Mouse (Mus musculus) neural tube, embryonic 11.5 days (tissue): ENCODE measurements at regions not wholly inside any gene's neighbourhood (a gene's known extent, or its start where the extent isn't known, plus 50 kb on each side); places are given as distances from the start of the nearest gene placed in this dataset.
"Not testable (repeated sequence)": the region's sequence is repeated elsewhere in the genome, so short reads cannot be mapped to it uniquely, and the experiment has no call there.

Source experiments
- ATAC-seq: fragments of 200-750 bp; cut with Nextera tagmentation; 2 replicates; pipeline ENCODE4 v1.8.0; 2017; ENCODE audit warnings: moderate number of reproducible peaks, mild to moderate bottlenecking, moderate TSS enrichment, moderate library complexity; ENCODE audit not compliant: insufficient read depth, low FRiP score, low TSS enrichment
- DNase-seq: peaks from one replicate; pipeline ENCODE4 v3.0.0-alpha.2; 2015; ENCODE audit warnings: low spot score
- H3K27ac ChIP-seq: fragments of 300-500 bp; sonication (generic); 2 replicates; pipeline ENCODE4 v1.5.1; 2014; ENCODE audit warnings: low read depth, mild to moderate bottlenecking, low read length
- H3K27me3 ChIP-seq: fragments of 300-500 bp; sonication (generic); 2 replicates; pipeline ENCODE4 v1.6.1; 2014; ENCODE audit warnings: mild to moderate bottlenecking, low read length, mixed read lengths; ENCODE audit not compliant: control insufficient read depth, insufficient read depth
- H3K36me3 ChIP-seq: fragments of 300-500 bp; sonication (generic); 2 replicates; pipeline ENCODE4 v1.6.1; 2014; ENCODE audit warnings: mild to moderate bottlenecking, low read length, moderate library complexity, mixed read lengths; ENCODE audit not compliant: control insufficient read depth, insufficient read depth
- H3K4me1 ChIP-seq: fragments of 300-500 bp; sonication (generic); 2 replicates; pipeline ENCODE4 v1.6.1; 2014; ENCODE audit warnings: low read length, mixed read lengths; ENCODE audit not compliant: control insufficient read depth, insufficient read depth
- H3K4me2 ChIP-seq: fragments of 300-500 bp; sonication (generic); 2 replicates; pipeline ENCODE4 v1.6.1; 2014; ENCODE audit warnings: low read depth, mild to moderate bottlenecking, moderate library complexity
- H3K4me3 ChIP-seq: fragments of 300-500 bp; sonication (generic); 2 replicates; pipeline ENCODE4 v1.5.1; 2014; ENCODE audit warnings: low read depth, low read length
- H3K9ac ChIP-seq: fragments of 300-500 bp; sonication (generic); 2 replicates; pipeline ENCODE4 v1.6.1; 2014; ENCODE audit warnings: mild to moderate bottlenecking, low read length
- H3K9me3 ChIP-seq: fragments of 300-500 bp; sonication (generic); 2 replicates; pipeline ENCODE4 v1.6.1; 2016; ENCODE audit warnings: low read length; ENCODE audit not compliant: control insufficient read depth
- WGBS: fragments of 180-500 bp; shearing (Covaris S2); extraction: QIAGEN DNeasy Blood & Tissue Kit; methylation state at CpG from one replicate; pipeline ENCODE4 v1.1.7; 2014; 5-methylcytosine and 5-hydroxymethylcytosine counted together

- Histone ChIP-seq H3K9me3 (no peaks in the 10 kb centered on the region), H3K4me1 (no peaks in the 10 kb centered on the region), H3K9ac (no peak overlapping the region), H3K27ac (no peak overlapping the region), H3K4me3 (no peak overlapping the region), H3K36me3 (no peaks in the 10 kb centered on the region), H3K27me3 (no peaks in the 10 kb centered on the region), H3K4me2 (no peak overlapping the region)
- no peak for ATAC-seq
- no peak for DNase-seq
These were observed 175.2 kb upstream of the Thrb start for GRCm38 (mm10) chr14:17484866-17485265.

DNA sequence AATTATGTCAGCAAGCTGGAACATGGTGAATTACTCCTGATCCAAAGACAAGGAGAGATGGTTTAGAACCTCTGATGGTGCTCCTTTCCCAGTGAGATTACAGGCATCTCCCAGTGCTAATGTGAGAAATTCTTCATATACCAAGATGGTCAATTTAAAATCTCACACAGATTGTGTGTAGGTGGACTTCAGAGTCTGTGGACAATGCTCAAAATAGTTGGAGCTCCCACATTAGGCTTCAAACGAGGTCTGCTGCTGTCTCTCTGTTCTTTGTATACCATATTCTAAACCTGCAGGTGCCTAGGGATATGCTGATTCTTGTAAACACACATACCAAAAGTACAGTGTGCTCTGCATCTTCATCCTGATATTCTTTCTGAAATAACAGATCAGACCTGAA lies 146.3 kb upstream of the Thrb start:
- Histone ChIP-seq H3K36me3 (no peaks in the 10 kb centered on the region), H3K4me2 (no peak overlapping the region), H3K4me3 (no peak overlapping the region), H3K9ac (no peak overlapping the region), H3K4me1 (no peaks in the 10 kb centered on the region), H3K27ac (no peak overlapping the region), H3K9me3 (no peaks in the 10 kb centered on the region), H3K27me3 (no peaks in the 10 kb centered on the region)
- DNase-seq: no peak
- 61% methylated on average over 1 of the region's 1 CpGs for WGBS
- no peak for ATAC-seq

GRCm38 (mm10) chr14:17522696-17523095 lies 137.4 kb upstream of the Thrb start:
- Histone ChIP-seq H3K9me3 (no peaks in the 10 kb centered on the region), H3K4me2 (no peak overlapping the region), H3K4me1 (no peaks in the 10 kb centered on the region), H3K9ac (no peak overlapping the region), H3K36me3 (no peaks in the 10 kb centered on the region), H3K27me3 (no peaks in the 10 kb centered on the region), H3K4me3 (no peak overlapping the region), H3K27ac (no peak overlapping the region)
- ATAC-seq: no peak
- DNase-seq: no peak
- WGBS: 92% methylated on average over 3 of the region's 3 CpGs

- H3K4me1 ChIP-seq: no peaks in the 10 kb centered on the region
- H3K36me3 ChIP-seq: no peaks in the 10 kb centered on the region
- no peak overlapping the region for H3K27ac ChIP-seq
- DNase-seq: no peak
- no peak overlapping the region for H3K4me3 ChIP-seq
- 79% methylated on average over 4 of the region's 4 CpGs for WGBS
- no peaks in the 10 kb centered on the region for H3K9me3 ChIP-seq
- H3K27me3 ChIP-seq: no peaks in the 10 kb centered on the region
- ATAC-seq: no peak
- no peak overlapping the region for H3K9ac ChIP-seq
- H3K4me2 ChIP-seq: no peak overlapping the region
These were observed 136.1 kb upstream of the Thrb start for GRCm38 (mm10) chr14:17523916-17524315.

DNA sequence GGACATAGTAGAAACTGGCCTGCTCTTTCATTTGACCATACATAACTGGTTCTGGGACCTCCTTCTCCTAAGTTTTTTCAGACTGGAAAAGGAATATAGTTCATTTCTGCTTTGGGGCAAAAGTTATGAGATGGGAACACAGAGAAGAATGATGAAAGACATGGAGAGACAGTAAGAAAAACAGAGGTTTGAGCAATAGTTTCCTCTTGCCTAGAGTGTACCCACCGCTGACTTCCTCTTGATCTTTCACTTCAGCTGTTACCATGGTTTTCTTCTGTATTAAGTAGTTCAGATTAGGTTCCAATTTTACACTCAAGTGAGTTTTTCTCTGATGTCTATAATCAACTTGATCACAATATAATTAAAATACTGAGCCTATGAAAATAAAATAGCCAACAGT lies 120.7 kb upstream of the Thrb start:
- no peaks in the 10 kb centered on the region for H3K9me3 ChIP-seq
- H3K9ac ChIP-seq: no peak overlapping the region
- no peak overlapping the region for H3K27ac ChIP-seq
- H3K4me3 ChIP-seq: no peak overlapping the region
- 89% methylated on average over 1 of the region's 1 CpGs for WGBS
- no peaks in the 10 kb centered on the region for H3K36me3 ChIP-seq
- no peaks in the 10 kb centered on the region for H3K27me3 ChIP-seq
- H3K4me2 ChIP-seq: no peak overlapping the region
- no peak for DNase-seq
- H3K4me1 ChIP-seq: no peaks in the 10 kb centered on the region
- no peak for ATAC-seq

- Histone ChIP-seq H3K4me2 (no peak overlapping the region), H3K27ac (no peak overlapping the region), H3K36me3 (no peaks in the 10 kb centered on the region), H3K4me1 (no peaks in the 10 kb centered on the region), H3K27me3 (no peaks in the 10 kb centered on the region), H3K9ac (no peak overlapping the region), H3K4me3 (no peak overlapping the region), H3K9me3 (no peaks in the 10 kb centered on the region)
- WGBS: 88% methylated on average over 1 of the region's 1 CpGs
- DNase-seq (no peak), ATAC-seq (no peak)
These were observed 103.6 kb upstream of the Thrb start for GRCm38 (mm10) chr14:17556458-17556857.

- 53% methylated on average over 3 of the region's 3 CpGs for WGBS
- not testable (repeated sequence) for H3K9me3 ChIP-seq, H3K4me1 ChIP-seq, H3K27me3 ChIP-seq, H3K27ac ChIP-seq, DNase-seq, ATAC-seq, H3K4me2 ChIP-seq, H3K36me3 ChIP-seq, H3K9ac ChIP-seq, H3K4me3 ChIP-seq
These were observed 100.1 kb upstream of the Thrb start for GRCm38 (mm10) chr14:17560001-17560400.

GRCm38 (mm10) chr14:17567927-17568326 lies 92.1 kb upstream of the Thrb start:
- no peak overlapping the region for H3K27ac ChIP-seq
- no peaks in the 10 kb centered on the region for H3K36me3 ChIP-seq
- H3K4me1 ChIP-seq: no peaks in the 10 kb centered on the region
- H3K9me3 ChIP-seq: no peaks in the 10 kb centered on the region
- ATAC-seq (no peak), DNase-seq (no peak)
- WGBS: 79% methylated on average over 1 of the region's 1 CpGs
- H3K4me2 ChIP-seq: no peak overlapping the region
- H3K4me3 ChIP-seq: no peak overlapping the region
- H3K9ac ChIP-seq: no peak overlapping the region
- no peaks in the 10 kb centered on the region for H3K27me3 ChIP-seq

GRCm38 (mm10) chr14:17569087-17569636 lies 90.9 kb upstream of the Thrb start:
- H3K27ac ChIP-seq: no peak overlapping the region
- no peak for ATAC-seq
- no peaks in the 10 kb centered on the region for H3K36me3 ChIP-seq
- no peak overlapping the region for H3K9ac ChIP-seq
- no peak overlapping the region for H3K4me3 ChIP-seq
- no peaks in the 10 kb centered on the region for H3K9me3 ChIP-seq
- no peak overlapping the region for H3K4me2 ChIP-seq
- no peaks in the 10 kb centered on the region for H3K4me1 ChIP-seq
- no peak for DNase-seq
- 88% methylated on average over 2 of the region's 2 CpGs for WGBS
- H3K27me3 ChIP-seq: no peaks in the 10 kb centered on the region
